Mouse (Mus musculus): ENCODE measurements around the gene Dhx8. TPM values are rescaled to one million over a fixed set of nuclear protein-coding genes. Genes with fewer than 3 reads are reported as not detected.

The Dhx8 gene
- polyA plus RNA-seq, 1 experiment: 19.1 TPM

DNA sequence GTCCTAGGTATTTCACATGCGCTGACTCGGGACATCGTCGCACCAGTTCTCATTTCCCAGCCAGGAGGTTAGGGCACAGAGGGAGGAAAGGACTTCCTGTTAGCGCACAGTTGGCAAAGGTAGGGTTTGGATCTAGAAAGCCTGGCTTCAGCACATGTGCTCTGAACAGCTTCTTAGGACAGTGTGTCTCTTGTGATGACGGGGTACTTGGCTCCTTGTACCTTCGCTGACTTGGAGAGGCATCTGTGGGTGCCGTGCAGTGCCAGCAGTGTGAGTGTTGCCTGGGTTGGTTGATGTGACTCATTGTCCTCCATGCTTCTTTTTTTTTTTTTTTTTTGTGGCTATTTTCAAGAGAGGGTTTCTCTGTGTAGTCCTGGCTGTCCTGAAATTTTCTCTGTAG, 23.9 kb downstream of the Dhx8 start:
- no peak for TF ChIP-seq SRF (IDR thresholded peaks at IDR 0.05; ENCODE audit: control insufficient read depth, insufficient read length, low read depth)
- no peak for TF ChIP-seq E2F4 (IDR thresholded peaks at IDR 0.05; ENCODE audit: insufficient read depth)
- TF ChIP-seq TCF3 (IDR thresholded peaks at IDR 0.05; ENCODE audit: insufficient read length, low read depth): no peak
- TF ChIP-seq USF1 (IDR thresholded peaks at IDR 0.05; ENCODE audit: low read depth): no peak
- TF ChIP-seq MAX (IDR thresholded peaks at IDR 0.05; ENCODE audit: low read depth): no peak
- Histone ChIP-seq H3K27me3 (ENCODE audit: control insufficient read depth, insufficient read depth, insufficient read length) (no peaks in the 10 kb centered on the region), H3K79me2 (ENCODE audit: control insufficient read depth, insufficient read depth) (no peaks in the 10 kb centered on the region), H3K4me2 (ENCODE audit: low read depth) (no peak overlapping the region), H3K36me3 (ENCODE audit: control insufficient read depth, insufficient read depth) (peaks cover 41% of the 10 kb centered on the region), H3ac (ENCODE audit: control insufficient read depth, insufficient read length) (no peak overlapping the region), H3K4me3 (no peak overlapping the region)

DNA sequence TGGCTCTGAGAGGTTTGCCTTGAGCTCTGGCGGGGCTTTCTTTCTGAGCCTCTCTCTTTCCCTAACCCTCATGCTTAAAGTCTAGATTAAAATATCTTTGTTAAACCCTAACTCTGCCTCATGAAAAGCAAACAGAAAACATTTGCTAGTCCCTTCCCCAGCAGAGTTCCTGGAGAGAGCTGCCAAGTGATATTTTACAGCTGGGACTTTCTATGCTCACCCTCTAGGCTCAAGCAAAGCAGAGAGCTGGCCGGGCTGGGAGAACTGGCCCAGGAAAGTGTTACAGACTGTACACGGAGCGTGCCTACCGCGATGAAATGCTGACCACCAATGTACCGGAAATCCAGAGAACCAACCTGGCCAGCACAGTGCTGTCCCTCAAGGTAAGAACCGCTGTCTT, 24.6 kb downstream of the Dhx8 start:
- no peak overlapping the region for H3ac ChIP-seq (ENCODE audit: control insufficient read depth, insufficient read length)
- H3K4me2 ChIP-seq (ENCODE audit: low read depth): no peak overlapping the region
- no peaks in the 10 kb centered on the region for H3K27me3 ChIP-seq (ENCODE audit: control insufficient read depth, insufficient read depth, insufficient read length)
- TF ChIP-seq USF1 (IDR thresholded peaks at IDR 0.05; ENCODE audit: low read depth) (no peak), POLR2AphosphoS2 (IDR thresholded peaks at IDR 0.05; ENCODE audit: insufficient read length, low read depth) (no peak), MYOG (IDR thresholded peaks at IDR 0.05; ENCODE audit: control insufficient read depth in 1 of 3, insufficient read depth in 1 of 3, insufficient read length in 2 of 3, low read depth in 2 of 3) (no peak)
- H3K36me3 ChIP-seq (ENCODE audit: control insufficient read depth, insufficient read depth): peaks cover 36% of the 10 kb centered on the region
- no peaks in the 10 kb centered on the region for H3K79me2 ChIP-seq (ENCODE audit: control insufficient read depth, insufficient read depth)
- no peak overlapping the region for H3K4me3 ChIP-seq

DNA sequence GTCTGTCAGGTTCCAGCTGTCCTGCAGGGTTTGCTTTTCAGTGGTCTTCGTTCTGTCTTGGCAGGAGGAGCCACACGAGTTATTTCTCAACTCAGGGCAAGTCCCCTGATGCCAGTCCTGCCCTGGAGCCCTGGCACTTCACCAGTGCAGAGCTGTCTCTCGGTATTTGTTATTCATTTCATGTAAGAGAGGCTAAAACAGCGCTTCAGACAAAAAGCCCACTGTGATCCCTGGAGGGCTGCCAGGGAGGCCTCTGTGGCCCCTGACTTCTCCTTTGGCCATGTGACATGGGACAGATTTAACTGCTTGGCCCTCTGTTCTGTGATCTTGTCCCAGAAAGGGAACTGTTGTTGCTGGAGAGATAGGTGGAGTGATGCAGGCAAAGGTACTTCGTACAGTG, 25.7 kb downstream of the Dhx8 start:
- Histone ChIP-seq H3K4me2 (ENCODE audit: low read depth) (no peak overlapping the region), H3K36me3 (ENCODE audit: control insufficient read depth, insufficient read depth) (peaks cover 29% of the 10 kb centered on the region), H3K79me2 (ENCODE audit: control insufficient read depth, insufficient read depth) (no peaks in the 10 kb centered on the region), H3K27me3 (ENCODE audit: control insufficient read depth, insufficient read depth, insufficient read length) (no peaks in the 10 kb centered on the region), H3ac (ENCODE audit: control insufficient read depth, insufficient read length) (no peak overlapping the region), H3K4me3 (no peak overlapping the region)
- no peak for TF ChIP-seq MYOG (IDR thresholded peaks at IDR 0.05; ENCODE audit: control insufficient read depth in 1 of 3, insufficient read depth in 1 of 3, insufficient read length in 2 of 3, low read depth in 2 of 3)
- no peak for TF ChIP-seq TCF3 (IDR thresholded peaks at IDR 0.05; ENCODE audit: insufficient read length, low read depth)
- TF ChIP-seq E2F4 (IDR thresholded peaks at IDR 0.05; ENCODE audit: insufficient read depth): no peak
- no peak for TF ChIP-seq SRF (IDR thresholded peaks at IDR 0.05; ENCODE audit: control insufficient read depth, insufficient read length, low read depth)
- no peak for TF ChIP-seq REST (IDR thresholded peaks at IDR 0.05; ENCODE audit: insufficient read depth, insufficient read length)
- TF ChIP-seq MAX (IDR thresholded peaks at IDR 0.05; ENCODE audit: low read depth): no peak
- TF ChIP-seq POLR2A (IDR thresholded peaks at IDR 0.05; ENCODE audit: insufficient read length, low read depth): no peak
- TF ChIP-seq USF1 (IDR thresholded peaks at IDR 0.05; ENCODE audit: low read depth): no peak
- no peak for TF ChIP-seq TCF12 (IDR thresholded peaks at IDR 0.05; ENCODE audit: insufficient read depth, poor library complexity, severe bottlenecking)
- TF ChIP-seq CEBPB (IDR thresholded peaks at IDR 0.05; ENCODE audit: insufficient read depth, poor library complexity, severe bottlenecking): no peak

DNA sequence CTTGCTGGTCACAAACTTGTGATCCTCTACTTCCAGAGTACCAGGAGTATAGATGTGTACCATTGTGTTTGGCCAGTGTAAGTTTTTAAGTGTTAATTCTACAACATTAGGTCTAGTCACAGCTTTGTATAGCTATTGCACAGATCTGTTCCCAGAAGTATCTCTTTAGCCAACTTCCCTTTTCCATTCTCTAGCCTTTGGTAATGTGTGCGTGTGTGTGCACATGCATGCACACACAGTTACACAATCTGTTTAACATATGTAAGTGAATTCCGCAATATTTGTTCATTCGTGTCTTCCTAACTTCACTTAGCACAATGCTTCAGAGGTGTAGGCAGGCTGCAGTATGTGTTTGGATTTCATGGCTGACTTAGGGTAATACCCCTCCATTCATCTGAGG, 26.8 kb downstream of the Dhx8 start:
- TF ChIP-seq MAX (IDR thresholded peaks at IDR 0.05; ENCODE audit: low read depth) (no peak), TCF3 (IDR thresholded peaks at IDR 0.05; ENCODE audit: insufficient read length, low read depth) (no peak), CEBPB (IDR thresholded peaks at IDR 0.05; ENCODE audit: insufficient read depth, poor library complexity, severe bottlenecking) (no peak), E2F4 (IDR thresholded peaks at IDR 0.05; ENCODE audit: insufficient read depth) (no peak)
- Histone ChIP-seq H3ac (ENCODE audit: control insufficient read depth, insufficient read length) (no peak overlapping the region), H3K4me2 (ENCODE audit: low read depth) (no peak overlapping the region), H3K4me3 (no peak overlapping the region), H3K36me3 (ENCODE audit: control insufficient read depth, insufficient read depth) (peaks cover 28% of the 10 kb centered on the region), H3K27me3 (ENCODE audit: control insufficient read depth, insufficient read depth, insufficient read length) (no peaks in the 10 kb centered on the region), H3K79me2 (ENCODE audit: control insufficient read depth, insufficient read depth) (no peaks in the 10 kb centered on the region)

DNA sequence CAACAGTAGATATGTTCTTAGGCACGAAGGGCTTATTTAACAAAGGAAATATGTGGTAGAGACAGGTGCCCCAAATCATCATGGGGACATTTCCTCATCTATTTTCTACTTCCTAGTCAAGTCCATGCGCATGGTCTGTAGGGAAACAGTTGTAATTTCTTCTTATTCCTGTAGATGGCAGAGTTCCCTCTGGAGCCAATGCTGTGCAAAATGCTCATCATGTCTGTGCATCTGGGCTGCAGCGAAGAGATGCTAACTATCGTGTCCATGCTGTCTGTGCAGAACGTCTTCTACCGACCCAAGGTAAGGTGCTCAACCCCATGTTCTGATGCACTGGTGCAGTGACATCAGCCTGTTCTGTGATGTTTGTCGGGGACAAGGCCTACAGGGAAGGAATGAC, 31.0 kb downstream of the Dhx8 start:
- Histone ChIP-seq H3ac (ENCODE audit: control insufficient read depth, insufficient read length) (no peak overlapping the region), H3K4me2 (ENCODE audit: low read depth) (no peak overlapping the region), H3K27me3 (ENCODE audit: control insufficient read depth, insufficient read depth, insufficient read length) (no peaks in the 10 kb centered on the region), H3K79me2 (ENCODE audit: control insufficient read depth, insufficient read depth) (no peaks in the 10 kb centered on the region), H3K4me3 (no peak overlapping the region), H3K36me3 (ENCODE audit: control insufficient read depth, insufficient read depth) (peaks cover 57% of the 10 kb centered on the region)
- TF ChIP-seq REST (IDR thresholded peaks at IDR 0.05; ENCODE audit: insufficient read depth, insufficient read length) (no peak), POLR2AphosphoS2 (IDR thresholded peaks at IDR 0.05; ENCODE audit: insufficient read length, low read depth) (no peak), CEBPB (IDR thresholded peaks at IDR 0.05; ENCODE audit: insufficient read depth, poor library complexity, severe bottlenecking) (no peak), MAX (IDR thresholded peaks at IDR 0.05; ENCODE audit: low read depth) (no peak), SRF (IDR thresholded peaks at IDR 0.05; ENCODE audit: control insufficient read depth, insufficient read length, low read depth) (no peak), TCF12 (IDR thresholded peaks at IDR 0.05; ENCODE audit: insufficient read depth, poor library complexity, severe bottlenecking) (no peak), MYOG (IDR thresholded peaks at IDR 0.05; ENCODE audit: control insufficient read depth in 1 of 3, insufficient read depth in 1 of 3, insufficient read length in 2 of 3, low read depth in 2 of 3) (no peak), E2F4 (IDR thresholded peaks at IDR 0.05; ENCODE audit: insufficient read depth) (no peak), POLR2A (IDR thresholded peaks at IDR 0.05; ENCODE audit: insufficient read length, low read depth) (no peak), USF1 (IDR thresholded peaks at IDR 0.05; ENCODE audit: low read depth) (no peak), MYOD1 (IDR thresholded peaks at IDR 0.05; ENCODE audit: control insufficient read depth in 1 of 3, insufficient read length in 2 of 3, low read depth in 2 of 3) (no peak), TCF3 (IDR thresholded peaks at IDR 0.05; ENCODE audit: insufficient read length, low read depth) (no peak)

Measured in myocyte (in vitro differentiated cells).